Mouse (Mus musculus): ENCODE data around the gene Myl12a. TPM values are rescaled to one million over a fixed set of nuclear protein-coding genes. Genes with fewer than 3 reads are reported as not detected.

Myl12a gene
- polyA plus RNA-seq, 1 experiment from 2014 or later, result 594 TPM

DNA sequence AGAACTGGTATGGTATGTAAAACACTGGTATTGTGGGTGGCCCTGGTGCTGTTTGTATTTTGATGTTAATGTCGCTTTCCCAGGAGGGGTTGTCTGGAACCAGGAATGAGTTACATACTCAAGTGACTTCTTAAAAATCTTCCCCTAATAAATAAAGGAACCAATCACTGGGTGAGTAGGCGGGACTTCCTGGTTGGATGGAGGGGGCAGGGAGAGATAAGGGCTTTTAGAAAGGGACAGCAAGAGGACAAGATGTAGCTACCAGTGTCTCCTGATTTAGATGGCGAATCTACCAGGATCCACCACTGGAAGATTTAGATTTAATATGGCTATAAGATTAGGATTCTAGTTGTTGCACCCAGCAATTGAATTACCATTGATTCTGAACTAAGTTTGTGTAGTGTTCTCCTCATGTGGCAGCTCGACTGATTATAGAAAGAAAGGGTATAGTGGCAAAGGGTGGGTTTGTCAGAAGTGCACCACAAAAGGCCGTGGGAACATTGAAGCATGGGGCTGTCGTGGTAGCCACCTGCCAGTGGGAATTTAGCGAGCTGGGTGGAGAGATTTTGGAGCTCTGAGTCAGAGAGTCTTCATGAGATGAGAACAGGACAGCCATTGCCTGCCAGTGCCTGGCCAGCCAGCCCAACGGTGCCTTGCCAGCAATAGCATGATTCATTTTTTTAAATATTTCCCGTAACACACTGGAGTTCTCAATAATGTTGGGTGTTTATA is 9.4 kb upstream of the Myl12a start:
- DNase-seq (ENCODE audit: low spot score), result no peak

DNA sequence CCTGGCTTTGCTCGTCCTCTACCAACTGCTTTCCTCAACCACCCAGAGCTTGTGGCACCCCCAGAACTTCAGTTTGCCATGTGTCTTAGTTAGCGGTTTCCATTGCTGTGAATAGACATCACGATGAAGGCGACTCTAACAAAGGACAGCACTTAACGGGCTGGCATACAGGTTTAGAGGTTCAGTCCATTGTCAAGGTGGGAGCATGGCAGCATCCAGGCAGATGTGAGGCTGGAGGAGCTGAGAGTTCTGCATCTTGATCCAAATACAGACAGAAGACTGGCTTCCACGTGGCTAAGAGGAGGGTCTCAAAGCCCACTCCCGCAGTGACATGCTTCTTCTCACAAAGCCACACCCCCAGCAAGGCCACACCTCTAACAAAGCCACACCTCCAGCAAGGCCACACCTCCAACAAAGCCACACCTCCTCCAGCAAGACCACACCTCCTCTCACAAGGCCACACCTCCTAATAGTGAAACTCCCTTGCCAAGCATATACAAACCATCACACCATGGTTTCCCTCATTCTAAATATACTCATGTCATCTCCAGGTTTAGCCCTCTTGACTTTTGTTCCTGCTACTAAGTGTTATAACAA is 8.1 kb upstream of the Myl12a start:
- DNase-seq (ENCODE audit: low spot score), result no peak

DNA sequence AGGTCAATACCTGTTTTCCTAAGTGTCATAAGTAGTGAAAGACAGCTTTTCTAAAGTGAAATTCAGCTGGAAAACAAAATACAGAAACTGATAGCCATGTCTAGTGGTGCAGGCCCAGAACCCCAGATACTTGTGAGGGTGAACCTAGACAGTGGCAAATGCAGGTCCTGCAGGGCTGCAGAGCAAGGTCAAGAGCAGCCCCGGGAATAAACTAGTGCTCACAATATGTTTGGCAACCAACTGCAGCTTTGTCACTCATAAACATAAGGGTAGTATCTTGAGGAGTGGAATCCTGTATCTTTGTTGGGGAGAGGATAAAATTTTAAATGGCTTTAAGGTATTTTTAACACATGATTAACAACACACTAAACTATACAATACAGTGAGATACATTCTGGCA is 7.1 kb upstream of the Myl12a start:
- DNase-seq (ENCODE audit: low spot score), result no peak

DNA sequence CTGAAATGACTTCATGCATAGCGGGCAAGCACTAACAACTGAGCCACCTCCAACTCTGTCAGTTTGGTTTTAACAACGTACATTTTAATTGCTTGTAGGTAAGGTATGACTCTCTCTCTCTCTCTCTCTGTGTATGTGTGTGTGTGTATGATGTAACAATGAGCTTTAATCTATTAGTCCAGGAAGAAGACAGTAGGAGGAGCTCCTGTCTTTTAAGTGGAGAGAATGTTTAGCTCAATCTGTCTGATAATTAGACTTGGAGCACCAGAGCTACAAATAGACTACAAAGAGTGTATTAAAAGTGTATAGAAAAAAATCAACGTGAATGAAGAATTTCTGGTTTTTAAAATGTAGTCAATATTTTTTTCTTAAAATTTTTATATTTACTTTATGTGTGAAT is 6.0 kb upstream of the Myl12a start:
- DNase-seq (ENCODE audit: low spot score), result no peak

DNA sequence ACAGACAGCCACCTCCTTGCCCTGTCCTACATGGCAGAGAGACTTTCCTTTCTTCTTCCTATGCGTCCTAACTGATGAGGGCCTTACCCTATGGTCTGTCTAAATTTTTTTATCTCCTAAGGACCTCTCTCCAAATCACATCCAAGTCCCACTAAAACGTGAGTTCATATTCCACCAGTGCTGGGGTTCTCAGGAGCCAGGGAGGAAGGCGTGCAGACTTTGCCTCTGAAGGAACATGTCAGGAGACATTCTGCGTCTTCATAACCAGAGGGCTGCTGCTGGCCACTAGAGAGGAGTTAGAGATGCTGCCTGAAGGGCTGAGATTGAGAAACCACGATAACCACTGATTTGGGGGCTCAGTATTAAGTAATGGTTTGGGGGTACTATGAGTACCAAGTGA is 4.3 kb upstream of the Myl12a start:
- DNase-seq (ENCODE audit: low spot score), result no peak

DNA sequence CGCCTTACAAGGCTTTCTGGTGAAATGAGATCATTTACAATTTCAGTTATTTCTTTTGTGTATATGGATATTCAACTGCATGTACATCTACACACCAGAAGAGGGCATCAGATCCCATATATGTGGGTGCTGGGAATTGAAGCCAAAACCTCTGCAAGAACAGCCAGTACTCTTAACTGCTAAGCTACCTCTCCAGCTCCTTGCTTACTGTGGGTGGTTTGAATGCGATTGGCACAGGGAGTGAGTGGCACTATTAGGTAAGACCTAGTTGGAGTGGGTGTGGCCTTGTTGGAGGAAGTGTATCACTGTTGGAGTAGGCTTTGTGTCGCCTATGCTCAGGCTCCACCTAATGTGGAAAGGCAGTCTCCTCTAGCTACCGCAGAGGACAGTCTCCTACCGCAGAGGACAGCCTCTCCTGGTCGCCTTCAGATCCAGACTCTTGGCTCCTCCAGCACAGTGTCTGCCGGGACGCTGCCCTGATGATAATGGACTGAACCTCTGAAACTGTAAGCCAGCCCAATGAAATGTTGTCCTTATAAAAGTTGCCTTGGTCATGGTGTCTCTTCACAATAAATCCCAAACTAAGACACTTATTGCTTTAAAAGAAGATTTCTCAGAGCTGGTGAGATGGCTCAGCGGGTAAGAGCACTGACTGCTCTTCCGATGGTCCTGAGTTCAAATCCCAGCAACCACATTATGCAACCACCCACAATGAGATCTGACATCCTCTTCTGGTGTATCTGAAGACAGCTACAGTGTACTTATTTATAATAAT is 1.7 kb upstream of the Myl12a start:
- DNase-seq (ENCODE audit: low spot score), result no peak

DNA sequence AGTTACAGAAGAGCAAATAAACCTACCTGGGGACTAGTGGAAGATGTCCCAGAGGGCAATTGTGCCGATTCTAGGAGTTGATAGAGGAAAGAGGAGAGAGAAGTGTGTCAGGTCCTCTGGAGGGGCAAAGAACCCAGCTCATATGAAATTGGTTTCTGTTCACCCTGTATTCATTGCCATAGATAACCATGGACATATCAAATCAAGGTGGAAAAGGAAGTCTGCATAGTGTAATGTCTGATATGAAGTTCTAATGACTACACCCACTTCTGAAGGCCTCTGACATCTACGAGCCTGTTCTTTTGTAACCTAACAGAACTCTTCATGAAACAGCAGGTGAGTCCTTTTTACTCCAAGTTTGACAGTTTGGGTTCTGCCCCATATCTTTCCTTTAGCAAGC is 1.0 kb upstream of the Myl12a start:
- DNase-seq (ENCODE audit: low spot score), result no peak

DNA sequence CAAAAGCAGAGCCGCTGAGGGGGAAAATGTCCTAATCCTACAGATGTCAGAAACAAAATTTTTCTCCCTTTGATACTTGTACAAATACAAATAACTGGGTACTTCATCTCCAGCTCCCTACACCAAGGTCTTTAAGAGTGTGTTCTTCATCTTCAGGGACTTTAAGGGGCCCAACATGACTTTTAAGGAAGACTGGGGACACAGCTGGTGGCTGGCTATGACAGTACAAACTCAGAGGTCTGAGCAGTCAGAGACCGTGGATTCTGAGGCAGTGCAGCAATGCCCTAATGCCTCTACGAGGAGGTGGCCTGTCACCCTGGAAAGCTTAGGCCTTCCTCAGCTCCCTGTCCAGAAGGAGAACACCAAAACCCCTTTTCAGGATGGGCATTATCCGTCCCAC is 434 bp upstream of the Myl12a start:
- no peak for DNase-seq (ENCODE audit: low spot score)

DNA sequence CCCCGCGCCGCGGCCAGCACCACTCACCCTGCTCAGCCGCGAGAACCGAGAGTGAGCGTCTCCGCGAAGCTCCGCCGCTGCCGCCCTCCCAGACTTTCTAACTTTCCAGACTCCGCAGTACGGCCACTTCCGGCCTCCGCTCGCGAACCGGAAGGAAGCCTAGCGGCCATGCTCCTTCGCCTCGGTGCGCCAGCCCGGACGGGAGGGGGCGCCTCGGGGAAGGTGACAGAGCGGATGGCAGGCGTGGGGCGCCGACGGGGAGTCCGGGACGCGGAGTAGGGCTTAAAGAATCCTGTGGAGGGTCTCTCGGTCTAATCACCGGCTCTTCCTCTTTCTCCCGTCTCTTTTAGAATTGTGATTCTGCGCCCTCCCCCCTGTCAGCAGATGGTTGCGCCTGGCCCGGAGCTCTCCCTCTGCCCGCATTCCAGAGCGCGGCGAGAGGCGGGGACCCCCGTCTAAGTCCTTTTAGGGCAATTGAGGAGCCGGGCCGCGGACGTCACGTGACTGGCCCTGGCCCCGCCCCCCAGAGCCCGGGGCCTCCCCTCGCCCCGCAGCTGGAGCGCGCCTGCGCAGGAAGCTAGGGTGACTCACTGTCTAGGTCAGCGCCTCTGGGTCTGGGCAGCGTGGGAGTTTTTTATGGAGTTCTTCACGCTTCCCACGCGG is 466 bp downstream of the Myl12a start, which contains the start of gene Myom1:
TSS of gene Myom1 (plus strand) at position 553 of the 663 bp plus-strand sequence.
- peak; percentile 97 for DNase-seq (ENCODE audit: low spot score)

DNA sequence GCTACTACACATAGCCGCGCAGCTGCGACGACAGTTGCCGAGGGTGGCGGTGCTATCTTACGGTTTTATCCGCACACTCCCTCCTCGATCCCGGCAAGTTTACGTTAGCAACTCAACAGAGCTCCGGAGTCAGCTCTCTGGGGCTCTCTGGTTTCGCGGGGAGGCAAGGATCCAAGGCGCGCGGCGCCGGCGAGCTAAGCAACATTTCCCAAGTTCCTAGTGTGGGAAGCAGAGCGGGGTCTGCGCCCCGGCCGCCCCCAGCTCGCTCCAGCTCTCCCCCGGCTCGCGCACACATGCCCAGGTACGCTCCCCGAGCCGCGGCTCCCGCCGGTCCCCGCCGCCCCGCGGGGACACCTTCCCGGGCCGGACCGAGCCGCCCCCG is 988 bp downstream of the Myl12a start:
- DNase-seq (ENCODE audit: low spot score), result peak; percentile 66

DNA sequence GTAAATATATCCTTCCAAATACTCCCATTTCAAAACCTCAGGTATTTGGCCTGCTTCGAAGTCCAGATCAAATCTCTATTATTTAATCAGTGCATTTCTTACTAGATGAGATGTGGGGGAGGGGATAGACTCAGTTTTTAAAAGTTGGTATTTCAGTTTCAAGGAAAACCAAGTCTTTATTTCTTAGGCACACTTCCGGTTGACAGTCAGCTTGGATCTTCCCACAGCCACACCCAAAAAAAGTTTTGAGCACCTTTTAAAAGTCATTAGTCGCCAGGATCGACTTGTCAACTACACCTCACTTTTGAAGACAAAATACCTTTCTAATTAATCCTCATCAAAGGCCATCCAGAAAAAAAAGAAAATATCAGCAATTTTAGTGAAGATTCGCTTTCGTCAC is 1.6 kb downstream of the Myl12a start:
- peak; percentile 15 for DNase-seq (ENCODE audit: low spot score)

DNA sequence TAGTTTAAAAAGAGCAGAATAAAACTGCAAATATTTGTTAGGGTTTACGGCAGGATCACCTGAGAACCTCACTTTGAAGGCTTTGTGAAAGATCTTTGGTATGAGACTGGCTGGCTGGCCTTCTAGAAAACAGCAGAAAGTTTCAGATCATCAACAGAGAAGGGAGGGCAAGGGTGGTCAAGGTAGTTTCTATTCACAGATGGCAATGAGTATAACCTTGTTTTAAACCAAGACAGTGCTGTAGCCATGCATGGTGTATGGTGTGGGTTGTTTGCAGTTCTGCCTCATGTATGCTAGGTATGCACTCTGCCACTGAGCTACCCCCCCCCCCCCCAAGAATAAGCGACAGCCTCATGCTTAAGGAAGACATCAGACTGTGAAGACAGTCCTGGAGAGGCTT is 2.4 kb downstream of the Myl12a start:
- no peak for DNase-seq (ENCODE audit: low spot score)

DNA sequence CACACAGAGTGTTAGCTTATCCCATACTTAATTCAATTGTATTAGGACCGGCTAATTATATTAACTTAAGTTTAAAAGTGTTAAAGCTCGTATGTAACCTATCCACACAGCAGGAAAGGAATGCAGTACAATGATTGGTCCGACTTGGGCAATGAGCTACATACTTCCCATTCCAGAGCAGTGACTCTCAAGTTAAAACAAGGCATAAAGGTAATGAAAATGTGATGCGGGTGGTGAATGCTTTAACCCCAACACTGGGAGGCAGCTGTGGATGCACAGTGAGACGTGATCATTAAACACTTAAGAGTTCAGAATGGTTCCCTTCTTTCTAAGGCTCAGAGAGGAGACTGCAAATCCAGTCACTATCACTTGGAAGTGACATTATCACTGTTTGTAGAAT is 3.5 kb downstream of the Myl12a start:
- DNase-seq (ENCODE audit: low spot score), result no peak

DNA sequence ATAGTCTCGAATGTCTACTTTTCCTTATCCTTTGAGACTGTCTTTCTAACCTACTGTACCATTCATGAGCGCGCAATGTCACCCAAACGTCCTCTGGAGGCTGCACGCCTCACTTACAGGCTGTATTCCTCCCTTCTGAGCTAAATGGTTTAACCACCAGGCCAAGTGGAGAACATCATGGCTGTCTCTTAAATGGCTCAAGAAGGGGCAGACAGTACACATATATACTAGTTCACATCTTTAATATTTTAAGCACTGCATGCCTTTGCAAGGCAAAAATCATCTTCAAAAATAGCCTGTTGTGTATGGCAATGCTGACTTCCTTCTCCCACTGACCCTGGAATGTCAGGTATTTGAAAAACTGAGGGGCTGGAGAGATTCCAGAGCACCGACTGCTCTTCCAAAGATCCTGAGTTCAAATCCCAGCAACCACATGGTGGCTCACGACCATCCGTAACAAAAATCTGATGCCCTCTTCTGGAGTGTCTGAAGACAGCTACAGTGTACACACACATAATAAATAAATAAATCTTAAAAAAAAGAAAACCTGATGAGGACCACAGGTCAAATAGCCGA is 4.2 kb downstream of the Myl12a start:
- DNase-seq (ENCODE audit: low spot score), result no peak

DNA sequence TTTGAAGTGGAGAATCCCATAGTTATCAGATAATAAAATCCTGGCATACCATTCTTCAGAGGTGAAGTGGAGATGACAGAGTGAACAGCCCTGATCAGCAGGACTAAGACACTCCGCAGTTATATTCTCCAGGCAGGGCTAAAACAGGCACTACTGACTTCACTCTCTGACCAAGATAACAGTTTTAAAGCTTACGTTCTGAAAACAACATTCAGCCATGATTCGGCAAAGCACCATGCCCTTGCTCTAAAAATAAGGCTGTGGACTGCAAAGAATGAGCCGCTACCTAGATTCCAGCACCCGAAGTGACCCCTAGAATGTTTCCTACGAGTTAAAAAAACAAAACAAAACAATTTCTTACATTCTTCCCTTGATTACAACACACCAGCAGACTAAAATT is 4.8 kb downstream of the Myl12a start:
- no peak for DNase-seq (ENCODE audit: low spot score)

DNA sequence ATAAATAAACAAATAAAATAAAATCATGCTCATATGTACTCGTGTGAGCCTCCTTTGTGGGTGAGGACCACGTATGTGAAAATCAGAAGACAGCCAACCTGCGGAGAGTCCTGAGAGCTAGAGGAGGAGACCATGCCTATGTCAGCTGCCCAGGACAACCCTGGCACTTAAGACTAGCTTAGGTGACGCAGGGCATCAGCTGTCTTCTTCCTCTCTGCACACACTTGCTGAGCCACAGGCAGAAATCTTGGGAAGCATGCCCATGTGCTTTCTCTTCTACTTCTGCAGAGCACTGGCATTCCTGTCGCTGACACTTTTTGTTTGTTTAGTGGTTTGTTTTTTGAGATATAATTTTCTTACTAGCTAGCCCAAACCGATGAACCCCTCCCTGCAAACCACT is 7.1 kb downstream of the Myl12a start:
- no peak for DNase-seq (ENCODE audit: low spot score)

DNA sequence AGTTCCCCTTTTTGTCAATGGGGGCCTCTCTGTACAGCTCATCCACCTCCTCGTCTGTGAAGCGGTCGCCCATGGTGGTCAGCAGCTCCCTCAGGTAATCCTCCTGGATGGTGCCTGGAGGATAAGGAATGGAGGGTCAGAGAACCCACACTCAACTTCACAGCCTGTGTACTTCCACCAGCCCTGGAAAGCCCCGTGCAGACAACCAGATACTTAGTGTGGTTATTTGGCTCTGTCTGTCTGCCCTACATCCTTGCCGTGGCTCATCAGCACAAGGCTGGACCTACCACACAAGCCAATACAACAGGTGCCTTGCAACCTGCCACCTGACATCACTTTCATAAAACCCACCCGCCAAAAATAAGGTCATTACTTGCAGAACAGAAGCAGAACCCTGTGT is 8.0 kb downstream of the Myl12a start:
- no peak for DNase-seq (ENCODE audit: low spot score)

DNA sequence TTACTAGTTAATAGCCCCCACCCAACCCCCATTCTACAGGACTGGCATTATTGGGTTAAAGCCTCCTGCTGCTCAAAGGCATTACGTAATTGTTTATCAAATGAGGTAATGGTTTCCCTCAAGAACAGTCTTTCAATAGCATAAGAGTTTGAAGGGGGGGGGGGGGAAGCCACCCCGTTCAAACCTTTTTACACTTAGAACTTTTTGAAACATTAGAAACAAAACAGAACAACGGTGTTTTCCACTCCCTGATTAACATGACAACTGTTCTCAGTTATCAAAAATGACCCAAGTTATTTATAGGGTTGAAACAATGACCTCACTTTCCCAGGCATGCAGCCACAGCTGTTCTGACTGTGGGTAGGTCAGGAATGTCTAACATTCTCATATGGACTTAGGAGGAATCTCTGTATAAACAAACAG is 9.3 kb downstream of the Myl12a start:
- DNase-seq (ENCODE audit: low spot score), result no peak

DNA sequence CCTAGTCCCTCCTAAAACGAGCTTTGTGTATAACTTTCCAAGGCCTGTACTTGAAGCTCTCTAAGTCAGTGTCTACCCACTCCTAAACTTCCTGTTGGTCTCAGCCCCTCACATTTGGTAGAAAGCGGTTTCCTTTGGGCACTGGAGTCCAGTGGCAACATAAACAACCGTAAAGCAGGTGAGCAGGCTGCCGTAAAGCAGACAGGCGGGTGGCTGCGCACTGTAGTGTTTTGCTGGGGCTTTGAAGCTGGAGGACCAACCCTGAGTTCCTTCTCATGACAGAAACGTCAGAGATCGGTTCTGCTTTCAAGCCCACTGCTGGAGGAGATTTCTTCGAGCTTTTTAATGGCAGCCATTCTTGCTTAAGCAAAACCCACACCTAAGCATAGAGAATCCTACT is 10.0 kb downstream of the Myl12a start:
- DNase-seq (ENCODE audit: low spot score), result no peak

DNA sequence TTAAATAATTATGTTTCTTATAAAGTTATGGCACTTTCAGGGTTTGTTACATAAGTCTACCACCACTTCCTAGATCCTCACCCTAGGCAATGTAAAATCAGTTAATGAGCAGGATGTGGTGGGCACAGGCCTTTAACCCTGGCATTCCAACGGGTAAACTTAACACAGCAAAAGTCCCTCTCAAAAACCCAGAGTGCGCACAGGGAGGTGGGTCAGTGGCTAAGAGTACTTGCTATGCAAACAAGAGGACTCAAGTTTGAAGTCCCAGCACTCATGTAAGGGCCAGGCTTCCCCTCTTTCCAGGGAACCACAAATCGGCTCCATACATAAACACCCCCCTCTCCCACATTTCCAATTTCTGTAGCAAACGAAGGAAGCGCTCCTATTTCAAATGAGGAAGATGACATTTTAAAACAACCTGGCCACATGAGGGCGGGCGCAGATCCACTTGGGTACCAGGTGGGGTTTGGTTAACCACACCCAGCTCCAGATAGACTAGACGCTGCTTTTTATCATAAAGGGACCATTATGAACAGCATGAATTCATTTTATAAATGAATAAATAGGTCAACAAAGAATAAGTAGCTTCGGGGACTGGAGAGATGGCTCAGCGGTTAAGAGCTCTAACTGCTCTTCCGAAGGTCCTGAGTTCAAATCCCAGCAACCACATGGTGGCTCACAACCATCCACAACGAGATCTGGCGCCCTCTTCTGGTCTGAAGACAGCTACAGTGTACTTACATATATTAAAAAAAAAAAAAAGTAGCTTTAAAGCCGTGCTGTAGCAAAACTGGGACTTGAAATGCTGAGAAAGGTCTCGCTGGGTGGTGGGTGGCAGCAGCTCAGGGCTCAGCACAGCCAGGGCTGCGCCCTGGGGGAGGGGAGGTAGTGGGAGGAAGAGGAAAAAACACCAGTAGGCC is 10.7 kb downstream of the Myl12a start:
- DNase-seq (ENCODE audit: low spot score), result peak; percentile 64
